Mouse (Mus musculus): Measurements from ENCODE around the gene Cx3cr1. TPM values are rescaled to one million over a fixed set of nuclear protein-coding genes. Genes with fewer than 3 reads are reported as not detected.

Cx3cr1 gene
- total and polyA plus RNA-seq, 2 experiments from 2014 or later: 10.6 to 14.7 TPM

DNA sequence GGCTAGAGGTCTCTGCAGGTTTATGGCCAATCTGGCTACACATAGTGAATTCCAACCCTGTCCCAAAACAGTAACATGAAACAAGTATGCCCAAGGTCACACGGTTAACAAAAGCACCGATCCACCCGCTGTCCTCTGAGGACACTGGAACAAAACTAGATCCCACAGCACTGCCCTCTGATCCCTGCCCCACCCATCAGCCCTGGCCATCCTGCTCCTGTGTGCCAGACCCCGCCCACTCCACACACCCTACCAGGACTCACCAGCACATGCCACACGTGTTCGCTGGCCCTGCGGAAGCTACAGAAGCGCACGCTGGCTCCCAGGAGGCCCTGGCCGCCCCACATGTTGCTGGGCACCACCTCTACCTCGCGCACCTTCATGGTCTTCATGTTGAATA, 137.3 kb downstream of the Cx3cr1 start:
- ATAC-seq: no peak
- 93% methylated on average over 12 of the region's 12 CpGs for WGBS
- DNase-seq: no peak

GRCm38 (mm10) chr9:119926497-119926896, 143.2 kb downstream of the Cx3cr1 start:
- 86% methylated on average over 5 of the region's 5 CpGs for WGBS
- no peak for TF ChIP-seq CTCF (IDR thresholded peaks at IDR 0.05; ENCODE audit: low read depth)
- no peak for DNase-seq

More for the DNA sequence above, 137.3 kb downstream of the Cx3cr1 start:
- Histone ChIP-seq H3K36me3 (ENCODE audit: insufficient read depth) (peaks cover 36% of the 10 kb centered on the region), H3K9me3 (ENCODE audit: low read length) (no peaks in the 10 kb centered on the region), H3K9ac (no peak overlapping the region), H3K27me3 (ENCODE audit: insufficient read depth, low read length) (no peaks in the 10 kb centered on the region), H3K4me2 (ENCODE audit: low read depth) (no peak overlapping the region), H3K4me1 (ENCODE audit: insufficient read depth) (peaks cover 7% of the 10 kb centered on the region), H3K27ac (ENCODE audit: low read depth, low read length) (no peak overlapping the region), H3K4me3 (ENCODE audit: low read depth, low read length) (no peak overlapping the region)
- no peak for TF ChIP-seq CTCF (IDR thresholded peaks at IDR 0.05; ENCODE audit: low read depth)

GRCm38 (mm10) chr9:119925729-119926128, 143.9 kb downstream of the Cx3cr1 start:
- H3K27ac ChIP-seq (ENCODE audit: low read depth, low read length): no peak overlapping the region
- ATAC-seq: no peak
- H3K4me3 ChIP-seq (ENCODE audit: low read depth, low read length): no peak overlapping the region
- no peak overlapping the region for H3K9ac ChIP-seq
- no peaks in the 10 kb centered on the region for H3K9me3 ChIP-seq (ENCODE audit: low read length)
- H3K4me1 ChIP-seq (ENCODE audit: insufficient read depth): no peaks in the 10 kb centered on the region
- 65% methylated on average over 8 of the region's 8 CpGs for WGBS
- DNase-seq: no peak
- no peak for TF ChIP-seq CTCF (IDR thresholded peaks at IDR 0.05; ENCODE audit: low read depth)
- H3K27me3 ChIP-seq (ENCODE audit: insufficient read depth, low read length): no peaks in the 10 kb centered on the region
- H3K36me3 ChIP-seq (ENCODE audit: insufficient read depth): peaks cover 83% of the 10 kb centered on the region
- no peak overlapping the region for H3K4me2 ChIP-seq (ENCODE audit: low read depth)

More at GRCm38 (mm10) chr9:119926497-119926896, 143.2 kb downstream of the Cx3cr1 start:
- H3K4me3 ChIP-seq (ENCODE audit: low read depth, low read length): no peak overlapping the region
- peaks cover 79% of the 10 kb centered on the region for H3K36me3 ChIP-seq (ENCODE audit: insufficient read depth)
- H3K4me2 ChIP-seq (ENCODE audit: low read depth): no peak overlapping the region
- no peaks in the 10 kb centered on the region for H3K9me3 ChIP-seq (ENCODE audit: low read length)
- H3K27ac ChIP-seq (ENCODE audit: low read depth, low read length): no peak overlapping the region
- no peak for ATAC-seq
- no peaks in the 10 kb centered on the region for H3K4me1 ChIP-seq (ENCODE audit: insufficient read depth)
- H3K27me3 ChIP-seq (ENCODE audit: insufficient read depth, low read length): no peaks in the 10 kb centered on the region
- no peak overlapping the region for H3K9ac ChIP-seq

GRCm38 (mm10) chr9:119925120-119925657, 144.5 kb downstream of the Cx3cr1 start:
- Histone ChIP-seq H3K9ac (no peak overlapping the region), H3K9me3 (ENCODE audit: low read length) (no peaks in the 10 kb centered on the region), H3K27ac (ENCODE audit: low read depth, low read length) (no peak overlapping the region), H3K4me2 (ENCODE audit: low read depth) (no peak overlapping the region), H3K36me3 (ENCODE audit: insufficient read depth) (peaks cover 88% of the 10 kb centered on the region), H3K4me1 (ENCODE audit: insufficient read depth) (no peaks in the 10 kb centered on the region), H3K4me3 (ENCODE audit: low read depth, low read length) (no peak overlapping the region), H3K27me3 (ENCODE audit: insufficient read depth, low read length) (no peaks in the 10 kb centered on the region)
- TF ChIP-seq CTCF (IDR thresholded peaks at IDR 0.05; ENCODE audit: low read depth): no peak
- no peak for DNase-seq
- no peak for ATAC-seq
- WGBS: 92% methylated on average over 16 of the region's 16 CpGs

DNA sequence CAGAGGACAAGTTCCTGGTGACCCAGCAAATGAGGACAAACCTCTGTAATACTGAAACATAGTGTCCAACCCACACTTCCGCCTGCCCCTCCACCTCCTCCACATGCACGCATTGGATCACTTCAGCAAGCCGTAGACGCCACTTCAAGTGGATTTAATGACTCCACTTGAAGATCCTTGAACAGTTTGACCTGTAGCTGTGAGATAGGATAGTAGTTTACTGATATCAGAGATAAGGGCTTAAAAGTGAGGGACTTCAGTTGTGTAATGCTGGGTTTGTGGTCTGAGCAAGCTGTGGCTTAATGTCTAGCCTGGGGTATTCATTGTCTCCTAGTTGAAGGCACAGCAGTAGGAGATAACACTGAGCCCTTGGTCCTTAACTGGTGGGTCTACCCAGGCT, 146.2 kb downstream of the Cx3cr1 start:
- Histone ChIP-seq H3K4me3 (ENCODE audit: low read depth, low read length) (no peak overlapping the region), H3K27ac (ENCODE audit: low read depth, low read length) (no peak overlapping the region), H3K36me3 (ENCODE audit: insufficient read depth) (peaks cover 89% of the 10 kb centered on the region), H3K4me2 (ENCODE audit: low read depth) (no peak overlapping the region), H3K27me3 (ENCODE audit: insufficient read depth, low read length) (no peaks in the 10 kb centered on the region), H3K4me1 (ENCODE audit: insufficient read depth) (no peaks in the 10 kb centered on the region), H3K9ac (no peak overlapping the region), H3K9me3 (ENCODE audit: low read length) (no peaks in the 10 kb centered on the region)
- WGBS: 89% methylated on average over 4 of the region's 4 CpGs
- no peak for TF ChIP-seq CTCF (IDR thresholded peaks at IDR 0.05; ENCODE audit: low read depth)
- ATAC-seq (no peak), DNase-seq (no peak)

DNA sequence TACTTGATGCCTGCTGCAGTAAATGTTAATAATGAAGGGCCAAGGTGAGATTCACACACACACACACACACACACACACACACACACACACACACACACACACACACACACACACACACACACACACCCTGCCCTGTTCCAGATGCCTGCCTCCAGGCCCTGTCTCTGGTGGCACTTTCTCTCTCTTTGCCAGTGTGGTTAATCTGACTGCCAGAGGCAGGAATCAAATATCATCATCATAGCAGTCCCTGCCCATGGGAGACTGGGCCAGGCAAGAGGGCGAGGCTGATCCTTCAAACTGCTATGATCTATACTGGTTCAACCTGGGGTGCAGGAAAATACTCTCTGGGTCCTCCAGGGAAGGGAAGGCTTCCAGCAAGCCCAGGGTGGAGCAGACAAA, 149.8 kb downstream of the Cx3cr1 start:
- Histone ChIP-seq H3K27me3 (ENCODE audit: insufficient read depth, low read length) (no peaks in the 10 kb centered on the region), H3K4me1 (ENCODE audit: insufficient read depth) (no peaks in the 10 kb centered on the region), H3K36me3 (ENCODE audit: insufficient read depth) (peaks cover 87% of the 10 kb centered on the region), H3K9ac (no peak overlapping the region), H3K4me2 (ENCODE audit: low read depth) (no peak overlapping the region), H3K4me3 (ENCODE audit: low read depth, low read length) (no peak overlapping the region), H3K27ac (ENCODE audit: low read depth, low read length) (no peak overlapping the region), H3K9me3 (ENCODE audit: low read length) (no peaks in the 10 kb centered on the region)
- 96% methylated on average over 1 of the region's 1 CpGs for WGBS
- no peak for TF ChIP-seq CTCF (IDR thresholded peaks at IDR 0.05; ENCODE audit: low read depth)
- no peak for DNase-seq
- no peak for ATAC-seq

- H3K4me3 ChIP-seq (ENCODE audit: low read depth, low read length): no peak overlapping the region
- 77% methylated on average over 13 of the region's 13 CpGs for WGBS
- H3K9ac ChIP-seq: no peak overlapping the region
- peaks cover 94% of the 10 kb centered on the region for H3K36me3 ChIP-seq (ENCODE audit: insufficient read depth)
- DNase-seq: peak; percentile 18
- no peak for ATAC-seq
- no peak overlapping the region for H3K27ac ChIP-seq (ENCODE audit: low read depth, low read length)
- H3K27me3 ChIP-seq (ENCODE audit: insufficient read depth, low read length): no peaks in the 10 kb centered on the region
- peak; percentile 48 for TF ChIP-seq CTCF (IDR thresholded peaks at IDR 0.05; ENCODE audit: low read depth)
- no peak overlapping the region for H3K4me2 ChIP-seq (ENCODE audit: low read depth)
- no peaks in the 10 kb centered on the region for H3K9me3 ChIP-seq (ENCODE audit: low read length)
- H3K4me1 ChIP-seq (ENCODE audit: insufficient read depth): no peaks in the 10 kb centered on the region
Observed at GRCm38 (mm10) chr9:119913087-119913838, 156.4 kb downstream of the Cx3cr1 start.

All from forebrain, postnatal 0 days (tissue).